Mouse (Mus musculus) midbrain, embryonic 13.5 days (tissue): ENCODE measurements at regions not wholly inside any gene's neighbourhood (a gene's known extent, or its start where the extent isn't known, plus 50 kb on each side); places are given as distances from the start of the nearest gene placed in this dataset.

Source experiments
- ATAC-seq: fragments of 200-750 bp; cut with Nextera tagmentation; 2 replicates; pipeline ENCODE4 v1.8.0; 2017; ENCODE audit warnings: mild to moderate bottlenecking, moderate TSS enrichment, moderate library complexity
- H3K27ac ChIP-seq: fragments of 300-500 bp; sonication (generic); 2 replicates; pipeline ENCODE4 v1.5.1; 2015; ENCODE audit warnings: inconsistent platforms, mild to moderate bottlenecking, moderate library complexity
- H3K27me3 ChIP-seq: fragments of 300-500 bp; sonication (generic); 2 replicates; pipeline ENCODE4 v1.6.1; 2015; ENCODE audit warnings: mild to moderate bottlenecking, inconsistent platforms
- H3K36me3 ChIP-seq: fragments of 300-500 bp; sonication (generic); 2 replicates; pipeline ENCODE4 v1.6.1; 2015; ENCODE audit warnings: mild to moderate bottlenecking, inconsistent platforms
- H3K4me1 ChIP-seq: fragments of 300-500 bp; sonication (generic); replicated peaks from 2 replicates; pipeline ENCODE4 v1.6.1; 2015; ENCODE audit warnings: inconsistent platforms
- H3K4me2 ChIP-seq: fragments of 300-500 bp; sonication (generic); replicated peaks from 2 replicates; pipeline ENCODE4 v1.6.1; 2015; ENCODE audit warnings: moderate library complexity, mild to moderate bottlenecking, inconsistent platforms
- H3K4me3 ChIP-seq: fragments of 300-500 bp; sonication (generic); replicated peaks from 2 replicates; pipeline ENCODE4 v1.5.1; 2015; ENCODE audit warnings: mild to moderate bottlenecking, inconsistent platforms
- H3K9ac ChIP-seq: fragments of 300-500 bp; sonication (generic); replicated peaks from 2 replicates; pipeline ENCODE4 v1.6.1; 2015; ENCODE audit warnings: mild to moderate bottlenecking, inconsistent platforms
- H3K9me3 ChIP-seq: fragments of 300-500 bp; sonication (generic); 2 replicates; pipeline ENCODE4 v1.6.1; 2016; ENCODE audit warnings: mild to moderate bottlenecking, inconsistent platforms
- WGBS: fragments of 180-500 bp; shearing (Covaris S2); methylation state at CpG from one replicate; pipeline ENCODE4 v1.1.7; 2015; 5-methylcytosine and 5-hydroxymethylcytosine counted together

- H3K27me3 ChIP-seq = no peaks in the 10 kb centered on the region
- no peak overlapping the region for H3K4me2 ChIP-seq
- no peak for ATAC-seq
- no peaks in the 10 kb centered on the region for H3K36me3 ChIP-seq
- H3K4me1 ChIP-seq = peaks cover 7% of the 10 kb centered on the region; the same call in 1 of the 2 replicates
- no peak overlapping the region for H3K4me3 ChIP-seq
- H3K9me3 ChIP-seq = no peaks in the 10 kb centered on the region
- no peak overlapping the region for H3K9ac ChIP-seq
- no peak overlapping the region for H3K27ac ChIP-seq
These were observed 874.1 kb upstream of the Gje1 start for GRCm38 (mm10) chr10:15592161-15592560.

DNA sequence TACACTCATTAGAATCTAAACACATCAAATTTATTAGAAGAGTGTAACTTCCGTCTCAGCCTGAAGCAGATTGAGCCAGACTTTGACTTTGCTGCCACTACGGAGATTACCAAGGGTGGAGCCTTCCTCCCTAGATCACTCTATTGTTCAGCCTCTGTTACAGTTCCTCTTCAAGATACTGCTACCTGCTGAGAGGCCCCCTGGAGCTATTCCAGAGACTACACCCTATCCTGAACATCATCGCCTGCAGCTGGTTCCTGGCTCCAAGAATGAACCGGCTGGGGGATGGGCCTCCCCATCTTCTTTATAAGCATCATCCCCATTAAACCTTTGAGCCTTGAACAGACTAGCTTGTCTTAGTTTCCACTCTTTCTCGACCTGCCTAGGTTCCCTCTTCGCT lies 868.1 kb upstream of the Gje1 start:
- Histone ChIP-seq H3K36me3 (no peaks in the 10 kb centered on the region), H3K4me1 (no peaks in the 10 kb centered on the region), H3K27ac (no peak overlapping the region), H3K27me3 (no peaks in the 10 kb centered on the region), H3K4me2 (no peak overlapping the region), H3K9me3 (no peaks in the 10 kb centered on the region), H3K9ac (no peak overlapping the region), H3K4me3 (no peak overlapping the region)
- 69% methylated on average over 6 of the region's 6 CpGs for WGBS
- no peak for ATAC-seq

GRCm38 (mm10) chr10:15564119-15564518 lies 846.1 kb upstream of the Gje1 start:
- no peaks in the 10 kb centered on the region for H3K4me1 ChIP-seq
- ATAC-seq = no peak
- no peak overlapping the region for H3K4me3 ChIP-seq
- H3K36me3 ChIP-seq = no peaks in the 10 kb centered on the region
- no peak overlapping the region for H3K27ac ChIP-seq
- H3K4me2 ChIP-seq = no peak overlapping the region
- H3K9me3 ChIP-seq = peaks cover 5% of the 10 kb centered on the region; the same call in 1 of the 2 replicates
- H3K27me3 ChIP-seq = no peaks in the 10 kb centered on the region
- H3K9ac ChIP-seq = no peak overlapping the region

DNA sequence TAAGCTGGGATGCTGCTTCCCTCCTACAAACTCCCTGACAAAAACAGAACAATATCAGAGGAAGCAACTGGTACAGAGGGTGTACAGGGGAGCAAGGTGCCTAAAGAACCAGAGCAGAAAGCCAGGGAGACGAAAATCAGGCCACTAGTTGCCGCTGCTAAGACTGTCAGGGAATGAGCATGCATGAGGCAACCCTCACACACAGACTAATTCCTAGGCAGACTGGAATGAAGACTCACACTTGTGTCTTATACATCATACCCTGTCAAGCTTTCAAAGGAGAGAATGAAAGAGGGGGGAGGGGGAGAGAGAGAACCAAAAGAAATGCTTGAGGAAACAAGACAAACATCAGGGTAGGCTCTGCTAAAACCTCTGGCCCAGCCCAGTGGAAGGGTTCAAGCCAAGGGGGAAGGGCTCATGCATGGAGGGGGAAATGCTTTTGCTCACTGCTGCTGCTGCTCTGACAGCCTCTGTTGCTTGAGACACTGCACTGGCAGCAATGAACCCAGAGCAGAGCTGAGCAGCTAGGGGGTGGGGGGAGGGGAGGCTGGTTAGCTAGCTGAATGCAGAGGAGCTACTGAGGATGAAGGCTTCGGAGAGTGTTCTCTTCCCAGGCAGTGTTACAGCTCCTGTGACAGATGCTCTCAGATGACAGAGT lies 835.5 kb upstream of the Gje1 start:
- ATAC-seq = 0 out of 2 replicates have a peak, but pooled peaks have one; percentile 20
- no peak overlapping the region for H3K27ac ChIP-seq
- H3K4me2 ChIP-seq = no peak overlapping the region
- H3K4me3 ChIP-seq = no peak overlapping the region
- H3K27me3 ChIP-seq = no peaks in the 10 kb centered on the region
- peaks cover 6% of the 10 kb centered on the region; the same call in 1 of the 2 replicates for H3K4me1 ChIP-seq
- H3K9me3 ChIP-seq = no peaks in the 10 kb centered on the region
- WGBS = 34% methylated on average over 3 of the region's 3 CpGs
- H3K36me3 ChIP-seq = no peaks in the 10 kb centered on the region
- H3K9ac ChIP-seq = no peak overlapping the region

- Histone ChIP-seq H3K9ac (no peak overlapping the region), H3K36me3 (no peaks in the 10 kb centered on the region), H3K9me3 (no peaks in the 10 kb centered on the region), H3K4me3 (no peak overlapping the region), H3K4me1 (no peaks in the 10 kb centered on the region), H3K27ac (no peak overlapping the region), H3K4me2 (no peak overlapping the region), H3K27me3 (no peaks in the 10 kb centered on the region)
- ATAC-seq = peak; percentile 53; the same call in 1 of the 2 replicates
- 28% methylated on average over 2 of the region's 2 CpGs for WGBS
These were observed 823.9 kb upstream of the Gje1 start for GRCm38 (mm10) chr10:15541797-15542350.

DNA sequence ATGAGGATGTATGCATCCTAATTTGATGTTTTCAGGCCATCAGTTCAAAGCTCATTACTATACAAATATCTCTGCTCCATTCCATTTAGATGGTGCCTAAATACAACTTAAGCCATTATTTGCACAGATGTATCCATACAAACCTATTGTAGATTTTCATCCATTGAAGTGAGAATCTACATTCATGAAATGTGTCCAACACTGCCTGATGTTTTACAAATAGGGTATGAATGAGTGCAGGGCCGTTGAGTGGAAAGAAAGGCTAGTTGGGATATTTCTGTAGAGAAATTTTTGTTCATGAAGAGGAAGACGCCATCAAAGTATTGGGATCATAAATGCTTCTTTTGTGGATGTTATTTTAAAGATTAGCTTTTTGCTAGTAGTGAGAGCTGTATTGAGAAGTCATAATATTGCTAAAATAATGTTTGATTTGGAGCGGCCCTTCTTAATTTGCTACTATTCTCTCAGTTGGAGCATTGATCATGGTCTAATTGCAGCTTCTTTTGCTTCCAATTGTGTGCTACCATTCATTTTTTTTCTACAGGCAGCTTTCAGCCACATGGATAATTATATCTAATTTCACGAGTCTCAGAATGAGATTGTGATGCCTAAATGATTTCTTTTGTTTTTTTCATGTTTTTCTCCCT lies 822.9 kb upstream of the Gje1 start:
- Histone ChIP-seq H3K27ac (no peak overlapping the region), H3K27me3 (no peaks in the 10 kb centered on the region), H3K9ac (no peak overlapping the region), H3K4me1 (no peaks in the 10 kb centered on the region), H3K4me2 (no peak overlapping the region), H3K36me3 (no peaks in the 10 kb centered on the region), H3K9me3 (no peaks in the 10 kb centered on the region), H3K4me3 (no peak overlapping the region)
- WGBS = 70% methylated on average over 4 of the region's 4 CpGs
- ATAC-seq = no peak

GRCm38 (mm10) chr10:15536053-15536452 lies 818.0 kb upstream of the Gje1 start:
- no peaks in the 10 kb centered on the region for H3K27me3 ChIP-seq
- WGBS = 91% methylated on average over 2 of the region's 2 CpGs
- ATAC-seq = no peak
- H3K36me3 ChIP-seq = no peaks in the 10 kb centered on the region
- H3K4me3 ChIP-seq = no peak overlapping the region
- no peak overlapping the region for H3K9ac ChIP-seq
- H3K9me3 ChIP-seq = no peaks in the 10 kb centered on the region
- no peaks in the 10 kb centered on the region for H3K4me1 ChIP-seq
- H3K27ac ChIP-seq = no peak overlapping the region
- H3K4me2 ChIP-seq = no peak overlapping the region

- H3K27me3 ChIP-seq = no peaks in the 10 kb centered on the region
- H3K36me3 ChIP-seq = no peaks in the 10 kb centered on the region
- no peak overlapping the region for H3K27ac ChIP-seq
- no peak overlapping the region for H3K4me3 ChIP-seq
- WGBS = 91% methylated on average over 2 of the region's 2 CpGs
- H3K4me1 ChIP-seq = no peaks in the 10 kb centered on the region
- no peak overlapping the region for H3K9ac ChIP-seq
- H3K4me2 ChIP-seq = no peak overlapping the region
- no peaks in the 10 kb centered on the region for H3K9me3 ChIP-seq
- no peak for ATAC-seq
These were observed 769.4 kb upstream of the Gje1 start for GRCm38 (mm10) chr10:15487367-15487766.

- Histone ChIP-seq H3K4me2 (no peak overlapping the region), H3K4me3 (no peak overlapping the region), H3K9me3 (no peaks in the 10 kb centered on the region), H3K4me1 (no peaks in the 10 kb centered on the region), H3K9ac (no peak overlapping the region), H3K27ac (no peak overlapping the region), H3K36me3 (no peaks in the 10 kb centered on the region), H3K27me3 (no peaks in the 10 kb centered on the region)
- WGBS = 89% methylated on average over 2 of the region's 2 CpGs
- ATAC-seq = no peak
These were observed 725.3 kb upstream of the Gje1 start for GRCm38 (mm10) chr10:15443281-15443680.

- Histone ChIP-seq H3K9me3 (no peaks in the 10 kb centered on the region), H3K4me3 (no peak overlapping the region), H3K4me2 (no peak overlapping the region), H3K36me3 (no peaks in the 10 kb centered on the region), H3K27me3 (no peaks in the 10 kb centered on the region), H3K27ac (no peak overlapping the region), H3K4me1 (no peaks in the 10 kb centered on the region), H3K9ac (no peak overlapping the region)
- ATAC-seq = no peak
- 57% methylated on average over 1 of the region's 1 CpGs for WGBS
These were observed 723.2 kb upstream of the Gje1 start for GRCm38 (mm10) chr10:15441216-15441615.

DNA sequence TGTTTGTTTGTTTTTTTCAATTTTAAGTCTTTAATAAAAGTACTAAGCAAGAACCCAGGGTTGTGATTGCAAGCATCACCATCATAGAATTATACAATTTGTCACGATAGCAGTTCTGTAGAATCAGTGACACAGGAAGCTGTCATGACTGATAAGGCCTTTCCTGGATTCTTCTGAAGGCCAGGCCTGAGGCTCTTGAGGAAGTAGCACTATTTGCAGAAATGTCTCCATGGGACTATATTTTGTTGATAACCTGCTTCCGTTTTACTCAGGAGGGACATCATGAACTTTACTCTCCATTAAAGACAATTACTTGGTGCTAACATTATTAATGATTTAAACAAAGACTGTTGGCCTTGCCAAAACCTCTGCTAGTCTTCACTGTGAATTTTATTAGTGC lies 708.7 kb upstream of the Gje1 start:
- H3K4me3 ChIP-seq = no peak overlapping the region
- H3K27me3 ChIP-seq = no peaks in the 10 kb centered on the region
- WGBS = 92% methylated on average over 2 of the region's 2 CpGs
- H3K27ac ChIP-seq = no peak overlapping the region
- no peaks in the 10 kb centered on the region for H3K4me1 ChIP-seq
- no peak for ATAC-seq
- no peaks in the 10 kb centered on the region for H3K36me3 ChIP-seq
- H3K9me3 ChIP-seq = no peaks in the 10 kb centered on the region
- H3K9ac ChIP-seq = no peak overlapping the region
- H3K4me2 ChIP-seq = no peak overlapping the region

DNA sequence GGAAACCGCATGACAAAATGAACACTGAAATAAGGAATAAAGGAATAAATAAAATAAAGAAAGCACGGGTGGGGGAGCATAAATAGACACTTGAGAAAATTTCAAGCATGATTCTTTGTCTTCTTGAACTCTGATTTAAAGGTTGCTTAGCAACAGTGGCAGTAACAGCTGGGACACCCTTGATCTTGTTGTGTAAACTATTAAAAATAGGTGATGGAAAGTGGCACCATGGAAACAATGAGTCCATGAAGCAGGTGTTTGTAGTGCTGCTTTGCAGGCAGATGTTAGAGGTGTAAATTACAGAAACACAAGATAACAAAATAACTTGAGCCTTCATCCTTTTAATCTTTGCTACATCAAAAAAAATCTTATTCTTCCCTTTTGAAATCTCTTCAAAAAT lies 688.2 kb upstream of the Gje1 start:
- no peak overlapping the region for H3K4me3 ChIP-seq
- H3K27ac ChIP-seq = no peak overlapping the region
- WGBS = 17% methylated on average over 2 of the region's 2 CpGs
- H3K9ac ChIP-seq = no peak overlapping the region
- H3K27me3 ChIP-seq = no peaks in the 10 kb centered on the region
- H3K36me3 ChIP-seq = no peaks in the 10 kb centered on the region
- H3K9me3 ChIP-seq = no peaks in the 10 kb centered on the region
- H3K4me2 ChIP-seq = no peak overlapping the region
- peaks cover 3% of the 10 kb centered on the region for H3K4me1 ChIP-seq
- ATAC-seq = no peak
